31 mouse cellular contexts compared by ENCODE assay signal in the genomic region with DNA sequence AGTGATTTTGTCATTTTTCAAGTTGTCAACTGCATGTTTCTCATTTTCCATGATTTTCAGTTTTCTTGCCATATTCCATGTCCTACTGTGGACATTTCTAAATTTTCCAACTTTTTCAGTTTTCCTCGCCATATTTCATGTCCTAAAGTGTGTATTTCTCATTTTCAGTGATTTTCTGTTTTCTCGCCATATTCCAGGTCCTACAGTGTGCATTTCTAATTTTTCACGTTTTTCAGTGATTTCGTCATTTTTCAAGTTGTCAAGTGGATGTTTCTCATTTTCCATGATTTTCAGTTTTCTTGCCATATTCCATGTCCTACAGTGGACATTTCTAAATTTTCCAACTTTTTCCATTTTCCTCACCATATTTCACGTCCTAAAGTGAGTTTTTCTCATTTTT. TPM values are rescaled to one million over a fixed set of nuclear protein-coding genes. Genes with fewer than 3 reads are reported as not detected.
DNase-seq lines count a peak whose midpoint lies in the region; ATAC-seq and TF ChIP-seq lines count a peak whose summit lies in the region.
"Not testable (repeated sequence)": the region's sequence is repeated elsewhere in the genome, so short reads cannot be mapped to it uniquely, and the experiment has no call there.
"Had no signal": no experiment of that assay in that cellular context is flagged by ENCODE, and none has a peak within 500 bp of the region (broad histone marks: within the 10 kb centered on the region; RNA-seq: fewer than 3 reads in every experiment).

No protein-coding gene starts in this region.

- 84% methylated on average over 1 of the region's 5 CpGs for WGBS in hindbrain, embryonic 11.5 days

- H3K4me2 ChIP-seq in hindbrain, embryonic 11.5 days (replicated peaks; ENCODE audit: low read depth, low read length) = not testable (repeated sequence)

- H3K9me3 ChIP-seq in G1E (replicated peaks) = peaks cover 11% of the 10 kb centered on the region
- H3K9me3 ChIP-seq in hindbrain, embryonic 11.5 days (ENCODE audit: control insufficient read depth, low read length) = not testable (repeated sequence)

- TF ChIP-seq CTCF in G1E (IDR thresholded peaks at IDR 0.05; ENCODE audit: low read depth, low read length) = not testable (repeated sequence)

- not testable (repeated sequence) for H3K9ac ChIP-seq in hindbrain, embryonic 11.5 days (ENCODE audit: low read depth, low read length)

- H3K27me3 ChIP-seq in G1E (ENCODE audit: insufficient read depth, low read length); hindbrain, embryonic 11.5 days (ENCODE audit: control insufficient read depth, insufficient read depth, low read length): not testable (repeated sequence)

- H3K4me3 ChIP-seq in G1E (ENCODE audit: low read depth, low read length); hindbrain, embryonic 11.5 days (ENCODE audit: low read depth, low read length): not testable (repeated sequence)

- ATAC-seq in G1E (ENCODE audit: extremely low read depth, insufficient number of reproducible peaks, low FRiP score, poor library complexity, severe bottlenecking) = peak; percentile 30
- peak; percentile 55 for ATAC-seq in erythroblast, adult 5-6 weeks (replicated peaks; ENCODE audit: low FRiP score, poor library complexity, severe bottlenecking)
- ATAC-seq in granulocyte monocyte progenitor cell, adult 5-6 weeks (replicated peaks; ENCODE audit: poor library complexity, severe bottlenecking) = peak; percentile 41
- ATAC-seq in hindbrain, embryonic 11.5 days (ENCODE audit: low FRiP score) = 0 out of 2 replicates have a peak, but pooled peaks have one; percentile 1
- ATAC-seq in megakaryocyte progenitor cell, adult 5-6 weeks (replicated peaks; ENCODE audit: poor library complexity) = peak; percentile 35
- ATAC-seq in monocyte, adult 5-6 weeks (replicated peaks; ENCODE audit: insufficient number of reproducible peaks, low FRiP score, low TSS enrichment, poor library complexity, severe bottlenecking) = peak; percentile 47

- not testable (repeated sequence) for H3K36me3 ChIP-seq in G1E (replicated peaks); hindbrain, embryonic 11.5 days (ENCODE audit: control insufficient read depth, insufficient read depth, low read length)

- H3K27ac ChIP-seq in hindbrain, embryonic 11.5 days (ENCODE audit: low read depth, low read length) = not testable (repeated sequence)

- H3K4me1 ChIP-seq in G1E (ENCODE audit: insufficient read depth, low read depth, low read length); hindbrain, embryonic 11.5 days (replicated peaks; ENCODE audit: control insufficient read depth, insufficient read depth, low read length): not testable (repeated sequence)

- DNase-seq in G1E (ENCODE audit: low spot score); hindbrain, embryonic 11.5 days (ENCODE audit: low spot score): not testable (repeated sequence)

RNA-seq across cellular contexts. Expression of a gene that starts 3.0 kb away (rescaled TPM):
- total RNA-seq in G1E (2014; fragmentation: Nextera tagmentation) = 1.9 and 3.6 TPM in 2 replicates
- total RNA-seq in G1E (2017) = 12.4 and 16.0 TPM in 2 replicates
- 0.12 TPM in 1 of 2 replicates, not detected in the other for polyA plus RNA-seq in G1E (2012)
- 3.8 and 12.3 TPM in 2 replicates for total RNA-seq in erythroblast, adult 5-6 weeks (2015; ENCODE audit: low replicate concordance)
- total RNA-seq in erythroblast, adult 5-6 weeks (2017; ENCODE audit: low replicate concordance) = 8.1 and 36.2 TPM in 2 replicates
- not detected in 2 replicates for total RNA-seq in granulocyte monocyte progenitor cell, adult 5-6 weeks (2014; fragmentation: Nextera tagmentation)
- total RNA-seq in granulocyte monocyte progenitor cell, adult 5-6 weeks (2017) = not detected in 2 replicates
- not detected in 2 replicates for polyA plus RNA-seq in hindbrain, embryonic 11.5 days (2014; fragmentation: Nextera tagmentation; extraction: Ambion mirVana)
- total RNA-seq in megakaryocyte progenitor cell, adult 5-6 weeks (2015) = not detected in 2 replicates
- not detected in 2 replicates for total RNA-seq in megakaryocyte progenitor cell, adult 5-6 weeks (2017)
- total RNA-seq in monocyte, adult 5-6 weeks (2017) = 3.6 to 13.9 TPM (median 4.9 TPM) in 3 replicates
- total RNA-seq: adrenal gland, adult 18-20 months; adrenal gland, postnatal 36 days; forebrain, postnatal 0 days; gastrocnemius, adult 8-10 months; gastrocnemius, postnatal 25 days; heart, adult 2 months; heart, postnatal 25 days; hindbrain, postnatal 0 days had no signal
- polyA plus RNA-seq: cerebellum, adult 2 months; cortical plate, adult 2 months; embryonic facial prominence, embryonic 10.5 days; embryonic facial prominence, embryonic 13.5 days; forebrain, embryonic 11.5 days; forebrain, embryonic 14.5 days; forebrain, postnatal 0 days; gonadal fat pad, adult 2 months; heart, adult 2 months; heart, embryonic 10.5 days; heart, embryonic 14.5 days; heart, postnatal 0 days; hindbrain, embryonic 10.5 days; hindbrain, embryonic 14.5 days; hindbrain, postnatal 0 days; intestine, embryonic 16.5 days; Patski had no signal

RNA-seq across cellular contexts. Expression of a gene that starts 5.5 kb away (rescaled TPM):
- total RNA-seq in G1E (2014; fragmentation: Nextera tagmentation) (not detected in 2 replicates), G1E (2017) (8.1 and 13.8 TPM in 2 replicates)
- 0.09 TPM in 1 of 2 replicates, not detected in the other for polyA plus RNA-seq in G1E (2012)
- total RNA-seq in erythroblast, adult 5-6 weeks (2015; ENCODE audit: low replicate concordance) = not detected in 2 replicates
- 10.9 and 17.0 TPM in 2 replicates for total RNA-seq in erythroblast, adult 5-6 weeks (2017; ENCODE audit: low replicate concordance)
- total RNA-seq in granulocyte monocyte progenitor cell, adult 5-6 weeks (2014; fragmentation: Nextera tagmentation) = not detected in 2 replicates
- total RNA-seq in granulocyte monocyte progenitor cell, adult 5-6 weeks (2017) = not detected in 2 replicates
- not detected in 2 replicates for polyA plus RNA-seq in hindbrain, embryonic 11.5 days (2014; fragmentation: Nextera tagmentation; extraction: Ambion mirVana)
- not detected in 2 replicates for total RNA-seq in megakaryocyte progenitor cell, adult 5-6 weeks (2015)
- not detected in 2 replicates for total RNA-seq in megakaryocyte progenitor cell, adult 5-6 weeks (2017)
- 1.5 to 1.6 TPM in 2 of 3 replicates, not detected in the other for total RNA-seq in monocyte, adult 5-6 weeks (2017)
- total RNA-seq: adrenal gland, adult 18-20 months; adrenal gland, postnatal 10 days; adrenal gland, postnatal 36 days; ES-E14; forebrain, postnatal 0 days; gastrocnemius, adult 8-10 months; gastrocnemius, postnatal 25 days; heart, adult 2 months; heart, postnatal 25 days; hindbrain, postnatal 0 days had no signal
- polyA plus RNA-seq: cerebellum, adult 2 months; cortical plate, adult 2 months; embryonic facial prominence, embryonic 10.5 days; embryonic facial prominence, embryonic 13.5 days; forebrain, embryonic 11.5 days; forebrain, embryonic 14.5 days; forebrain, postnatal 0 days; gonadal fat pad, adult 2 months; heart, adult 2 months; heart, embryonic 10.5 days; heart, embryonic 14.5 days; heart, postnatal 0 days; hindbrain, embryonic 10.5 days; hindbrain, embryonic 14.5 days; hindbrain, postnatal 0 days; intestine, embryonic 16.5 days; Patski had no signal

RNA-seq across cellular contexts. Expression of a gene that starts 6.8 kb away (rescaled TPM):
- total RNA-seq in G1E (2014; fragmentation: Nextera tagmentation) = not detected in 2 replicates
- total RNA-seq in G1E (2017) = 17.5 and 19.1 TPM in 2 replicates
- 0.11 TPM in 2 replicates for polyA plus RNA-seq in G1E (2012)
- 6.5 and 7.5 TPM in 2 replicates for total RNA-seq in erythroblast, adult 5-6 weeks (2015; ENCODE audit: low replicate concordance)
- total RNA-seq in erythroblast, adult 5-6 weeks (2017; ENCODE audit: low replicate concordance) = 19.3 and 30.7 TPM in 2 replicates
- 0.80 TPM in 1 of 2 replicates, not detected in the other for total RNA-seq in granulocyte monocyte progenitor cell, adult 5-6 weeks (2014; fragmentation: Nextera tagmentation)
- total RNA-seq in granulocyte monocyte progenitor cell, adult 5-6 weeks (2017) = not detected in 2 replicates
- polyA plus RNA-seq in hindbrain, embryonic 11.5 days (2014; fragmentation: Nextera tagmentation; extraction: Ambion mirVana) = not detected in 2 replicates
- not detected in 2 replicates for total RNA-seq in megakaryocyte progenitor cell, adult 5-6 weeks (2015)
- 1.0 TPM in 1 of 2 replicates, not detected in the other for total RNA-seq in megakaryocyte progenitor cell, adult 5-6 weeks (2017)
- 2.2 to 13.2 TPM (median 2.9 TPM) in 3 replicates for total RNA-seq in monocyte, adult 5-6 weeks (2017)
- total RNA-seq: gastrocnemius, adult 8-10 months; gastrocnemius, postnatal 25 days; hindbrain, postnatal 0 days had no signal
- polyA plus RNA-seq: cerebellum, adult 2 months; cortical plate, adult 2 months; embryonic facial prominence, embryonic 10.5 days; embryonic facial prominence, embryonic 13.5 days; forebrain, embryonic 11.5 days; forebrain, embryonic 14.5 days; forebrain, postnatal 0 days; gonadal fat pad, adult 2 months; heart, adult 2 months; heart, embryonic 10.5 days; heart, embryonic 14.5 days; heart, postnatal 0 days; hindbrain, embryonic 10.5 days; hindbrain, embryonic 14.5 days; intestine, embryonic 16.5 days; Patski had no signal

RNA-seq across cellular contexts. Expression of a gene that starts 9.3 kb away (rescaled TPM):
- total RNA-seq in G1E (2014; fragmentation: Nextera tagmentation) (not detected in 2 replicates), G1E (2017) (5.0 and 7.5 TPM in 2 replicates)
- not detected in 2 replicates for polyA plus RNA-seq in G1E (2012)
- 2.9 TPM in 1 of 2 replicates, not detected in the other for total RNA-seq in erythroblast, adult 5-6 weeks (2015; ENCODE audit: low replicate concordance)
- total RNA-seq in erythroblast, adult 5-6 weeks (2017; ENCODE audit: low replicate concordance) = 1.7 and 10.6 TPM in 2 replicates
- total RNA-seq in granulocyte monocyte progenitor cell, adult 5-6 weeks (2014; fragmentation: Nextera tagmentation) = not detected in 2 replicates
- not detected in 2 replicates for total RNA-seq in granulocyte monocyte progenitor cell, adult 5-6 weeks (2017)
- polyA plus RNA-seq in hindbrain, embryonic 11.5 days (2014; fragmentation: Nextera tagmentation; extraction: Ambion mirVana) = not detected in 2 replicates
- total RNA-seq in megakaryocyte progenitor cell, adult 5-6 weeks (2015) = not detected in 2 replicates
- not detected in 2 replicates for total RNA-seq in megakaryocyte progenitor cell, adult 5-6 weeks (2017)
- 8.3 to 8.9 TPM in 2 of 3 replicates, not detected in the other for total RNA-seq in monocyte, adult 5-6 weeks (2017)
- total RNA-seq: adrenal gland, adult 18-20 months; adrenal gland, postnatal 10 days; adrenal gland, postnatal 36 days; forebrain, postnatal 0 days; gastrocnemius, adult 8-10 months; gastrocnemius, postnatal 25 days; heart, adult 2 months; heart, postnatal 25 days; hindbrain, postnatal 0 days had no signal
- polyA plus RNA-seq: cerebellum, adult 2 months; cortical plate, adult 2 months; embryonic facial prominence, embryonic 10.5 days; embryonic facial prominence, embryonic 13.5 days; forebrain, embryonic 11.5 days; forebrain, embryonic 14.5 days; forebrain, postnatal 0 days; gonadal fat pad, adult 2 months; heart, adult 2 months; heart, embryonic 10.5 days; heart, embryonic 14.5 days; heart, postnatal 0 days; hindbrain, embryonic 10.5 days; hindbrain, embryonic 14.5 days; hindbrain, postnatal 0 days; inflammation-experienced regulatory T-cells, adult 6 months; intestine, embryonic 16.5 days; Patski had no signal

RNA-seq across cellular contexts. Expression of a gene that starts 11.0 kb away (rescaled TPM):
- total RNA-seq in G1E (2014; fragmentation: Nextera tagmentation) (3.2 TPM in 1 of 2 replicates, not detected in the other), G1E (2017) (106 and 146 TPM in 2 replicates)
- polyA plus RNA-seq in G1E (2012) = 0.38 and 1.0 TPM in 2 replicates
- total RNA-seq in erythroblast, adult 5-6 weeks (2015; ENCODE audit: low replicate concordance) = 2.9 and 39.8 TPM in 2 replicates
- total RNA-seq in erythroblast, adult 5-6 weeks (2017; ENCODE audit: low replicate concordance) = 68.4 and 134 TPM in 2 replicates
- total RNA-seq in granulocyte monocyte progenitor cell, adult 5-6 weeks (2014; fragmentation: Nextera tagmentation) = 1.2 and 4.6 TPM in 2 replicates
- not detected in 2 replicates for total RNA-seq in granulocyte monocyte progenitor cell, adult 5-6 weeks (2017)
- polyA plus RNA-seq in hindbrain, embryonic 11.5 days (2014; fragmentation: Nextera tagmentation; extraction: Ambion mirVana) = not detected in 2 replicates
- total RNA-seq in megakaryocyte progenitor cell, adult 5-6 weeks (2015) = not detected in 2 replicates
- 0.91 and 1.0 TPM in 2 replicates for total RNA-seq in megakaryocyte progenitor cell, adult 5-6 weeks (2017)
- total RNA-seq in monocyte, adult 5-6 weeks (2017) = 12.8 to 35.6 TPM (median 16.9 TPM) in 3 replicates
- total RNA-seq: gastrocnemius, postnatal 25 days; heart, adult 2 months; heart, postnatal 25 days; hindbrain, postnatal 0 days had no signal
- polyA plus RNA-seq: cortical plate, adult 2 months; embryonic facial prominence, embryonic 10.5 days; embryonic facial prominence, embryonic 13.5 days; forebrain, embryonic 11.5 days; forebrain, embryonic 14.5 days; gonadal fat pad, adult 2 months; heart, adult 2 months; heart, embryonic 10.5 days; heart, embryonic 14.5 days; heart, postnatal 0 days; intestine, embryonic 16.5 days; Patski had no signal

Comparison
In these comparisons a context has a peak if more than half of its experiments do, and no peak if none do; other contexts are left out.
1. ATAC-seq: peak in every context shown above with its lines; median percentile 55 in erythroblast, adult 5-6 weeks; 47 in monocyte, adult 5-6 weeks; 41 in granulocyte monocyte progenitor cell, adult 5-6 weeks; 35 in megakaryocyte progenitor cell, adult 5-6 weeks; 30 in G1E; 1 in hindbrain, embryonic 11.5 days.